Mouse (Mus musculus) R1 (cell line): ENCODE measurements around the gene 4833439L19Rik.

Source experiments
- DNase-seq: peaks from one replicate; pipeline ENCODE4 v3.0.0-alpha.2; 2018; ENCODE audit warnings: low read depth, low spot score

The 4833439L19Rik gene

GRCm38 (mm10) chr13:54565201-54565581 is at the start of gene 4833439L19Rik:
Gene 4833439L19Rik (minus strand): TSS chr13:54565435.
- peak; percentile 97 for DNase-seq

GRCm38 (mm10) chr13:54613141-54613540 is 47.9 kb upstream of the 4833439L19Rik start:
- DNase-seq: peak; percentile 71

- peak; percentile 71 for DNase-seq
Measured at GRCm38 (mm10) chr13:54610972-54611754, 45.9 kb upstream of the 4833439L19Rik start, which contains the start of gene Cltb. Gene Cltb (minus strand): TSS chr13:54611344.

- DNase-seq: peak; percentile 26
Measured at GRCm38 (mm10) chr13:54610613-54610971, 45.4 kb upstream of the 4833439L19Rik start.

GRCm38 (mm10) chr13:54609301-54609700 is 44.1 kb upstream of the 4833439L19Rik start:
- DNase-seq: no peak

DNA sequence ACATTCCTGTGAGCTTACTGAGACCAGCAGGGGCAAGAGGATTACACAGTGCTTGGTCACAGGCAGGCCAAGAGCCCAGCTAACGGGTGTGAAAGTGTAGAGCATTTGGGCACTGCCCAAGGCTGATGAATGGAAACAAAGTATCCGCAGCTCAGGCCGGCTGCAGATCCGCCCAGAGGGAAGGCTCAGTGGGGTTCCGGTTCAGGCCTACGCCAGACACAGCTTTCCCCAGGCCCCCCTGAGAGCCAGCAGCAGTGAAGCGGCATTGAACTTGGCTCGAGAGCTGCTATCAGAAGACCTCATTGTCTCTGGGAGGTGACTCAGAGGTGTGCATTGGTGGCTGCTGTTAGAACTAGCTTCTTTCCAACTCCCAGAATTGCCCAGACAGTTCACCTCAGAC is 43.4 kb upstream of the 4833439L19Rik start:
- peak; percentile 65 for DNase-seq

GRCm38 (mm10) chr13:54608002-54608401 is 42.8 kb upstream of the 4833439L19Rik start:
- DNase-seq: no peak

GRCm38 (mm10) chr13:54607204-54607603 is 42.0 kb upstream of the 4833439L19Rik start:
- DNase-seq: no peak

DNA sequence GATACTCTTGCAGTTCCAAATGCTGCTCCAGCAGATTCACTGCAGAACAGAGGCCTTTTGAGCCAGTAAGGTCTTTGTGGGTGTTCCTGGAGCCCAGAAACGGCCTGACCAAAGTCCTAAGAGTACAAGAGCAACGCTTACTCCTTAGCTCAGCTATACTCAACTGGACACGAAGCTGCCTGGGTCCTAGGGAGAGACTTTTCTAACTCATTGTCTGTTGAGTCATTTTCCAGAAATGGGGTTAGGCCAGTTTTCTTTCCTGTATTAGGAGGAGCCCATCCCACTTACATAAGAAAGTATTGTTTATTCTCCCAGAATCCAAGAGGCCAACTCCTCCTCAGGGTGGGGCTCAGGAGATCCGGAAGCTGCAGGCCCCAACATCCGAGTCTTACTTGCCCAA is 40.2 kb upstream of the 4833439L19Rik start:
- DNase-seq: peak; percentile 72

- DNase-seq: no peak
Measured at GRCm38 (mm10) chr13:54604221-54604620, 39.0 kb upstream of the 4833439L19Rik start.

DNA sequence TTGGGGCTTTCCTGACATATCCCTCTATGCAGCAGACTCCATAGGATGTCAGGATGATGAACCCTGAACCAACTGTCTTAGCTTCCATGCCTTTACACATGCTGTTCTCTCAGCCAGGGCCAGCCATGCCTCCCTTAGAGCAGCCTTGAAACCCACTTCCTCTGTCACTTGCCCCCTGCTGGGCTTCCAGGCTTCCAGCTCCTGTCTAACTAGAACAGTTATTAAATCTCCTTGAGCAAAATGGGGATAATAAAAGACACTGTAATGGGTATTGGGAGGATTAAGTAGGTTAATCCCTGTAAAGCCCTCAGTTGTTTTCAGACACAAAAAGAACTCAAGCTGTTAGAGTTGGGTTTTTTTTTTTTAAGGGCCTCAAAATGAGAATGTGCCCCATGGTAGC is 38.3 kb upstream of the 4833439L19Rik start:
- peak; percentile 83 for DNase-seq

- peak; percentile 76 for DNase-seq
Measured at GRCm38 (mm10) chr13:54602639-54603111, 37.4 kb upstream of the 4833439L19Rik start.

DNA sequence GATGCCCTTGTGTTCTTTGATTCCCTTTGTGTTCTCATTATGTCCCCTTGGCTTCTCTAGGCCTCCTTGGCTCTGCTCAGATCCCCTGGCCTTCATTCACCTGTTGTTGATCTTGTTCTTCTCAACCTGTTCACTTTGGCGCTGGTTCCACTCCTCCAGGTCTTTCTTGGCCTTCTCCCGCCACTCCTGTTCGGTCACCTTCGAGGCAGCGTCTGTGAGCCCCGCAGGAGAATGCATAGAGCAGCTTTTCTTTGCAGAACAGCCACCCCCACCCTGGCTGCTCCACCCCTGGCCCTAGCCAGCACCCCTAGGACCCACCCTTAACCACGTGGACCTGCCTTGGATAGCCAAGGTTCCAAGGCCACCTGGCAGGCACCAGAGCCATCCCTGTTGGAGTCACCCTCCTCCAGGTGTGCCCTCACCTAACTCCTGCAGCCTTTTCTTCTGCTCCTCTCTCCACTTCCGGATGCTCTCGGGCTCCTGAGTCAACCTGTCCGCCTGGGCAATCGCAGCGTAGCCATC is 33.4 kb upstream of the 4833439L19Rik start:
- no peak for DNase-seq

- DNase-seq: no peak
Measured at GRCm38 (mm10) chr13:54596870-54597269, 31.6 kb upstream of the 4833439L19Rik start.

- no peak for DNase-seq
Measured at GRCm38 (mm10) chr13:54596107-54596690, 31.0 kb upstream of the 4833439L19Rik start.

DNA sequence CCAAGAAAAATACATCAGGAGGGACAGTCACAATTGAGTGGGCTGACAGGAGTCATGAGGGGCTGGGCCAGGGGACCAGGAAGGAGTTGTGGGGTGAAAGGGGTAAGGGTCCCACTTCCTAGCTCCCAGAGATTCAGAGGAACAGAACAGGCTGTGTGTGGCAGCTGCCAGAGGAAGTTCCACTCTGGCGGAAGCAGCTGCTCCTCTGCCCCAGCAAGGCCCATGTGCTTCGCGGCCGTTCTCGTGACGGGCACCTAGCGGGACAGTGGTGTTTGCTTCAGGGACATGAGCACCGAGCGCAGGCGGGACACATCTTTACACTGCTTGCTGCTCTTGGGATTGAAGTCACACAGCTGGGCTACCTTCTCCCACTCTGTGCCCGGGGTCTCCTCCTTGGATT is 28.4 kb upstream of the 4833439L19Rik start:
- DNase-seq: no peak

DNA sequence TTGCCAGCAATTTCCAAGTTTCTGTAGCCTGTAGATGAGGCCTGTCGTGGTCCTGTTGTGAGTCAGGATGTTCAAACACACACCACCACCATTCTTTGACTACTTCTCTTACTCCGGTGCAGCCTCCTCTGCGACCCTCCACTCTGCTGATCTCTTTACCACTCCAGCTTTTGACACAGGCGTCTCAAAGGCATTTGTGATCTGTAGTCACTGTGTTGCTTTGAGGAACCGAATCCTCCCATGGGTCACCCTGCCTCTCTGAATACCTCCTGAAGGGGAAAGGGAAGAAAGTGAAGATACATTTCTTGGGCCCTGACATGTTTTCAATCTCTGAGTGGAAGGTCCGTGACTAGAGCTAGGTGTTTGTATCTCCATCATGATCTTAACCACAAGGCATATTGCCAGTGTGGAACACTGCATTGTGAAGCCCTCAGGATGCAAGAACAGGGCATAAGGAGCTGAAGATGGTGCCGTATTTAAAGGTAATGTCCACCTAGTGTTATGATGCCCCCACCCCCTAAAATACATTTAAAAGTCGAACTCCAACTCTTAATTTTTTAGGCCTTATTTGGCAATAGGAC is 26.6 kb upstream of the 4833439L19Rik start:
- DNase-seq: no peak

GRCm38 (mm10) chr13:54589996-54590951 is 25.0 kb upstream of the 4833439L19Rik start, which contains the start of the genes Nop16 and Higd2a:
Gene Nop16 (minus strand): TSS chr13:54590090.
Gene Higd2a (plus strand): TSS chr13:54590207.
- peak; percentile 99 for DNase-seq

GRCm38 (mm10) chr13:54589414-54589995 is 24.3 kb upstream of the 4833439L19Rik start:
- no peak for DNase-seq

- DNase-seq: no peak
Measured at GRCm38 (mm10) chr13:54585831-54586230, 20.6 kb upstream of the 4833439L19Rik start.

GRCm38 (mm10) chr13:54582860-54583259 is 17.6 kb upstream of the 4833439L19Rik start:
- DNase-seq: no peak
